Mouse (Mus musculus) heart, embryonic 14.5 days (tissue): ENCODE measurements around the gene Cnnm4. TPM values are rescaled to one million over a fixed set of nuclear protein-coding genes. Genes with fewer than 3 reads are reported as not detected.
"Not testable (repeated sequence)": the region's sequence is repeated elsewhere in the genome, so short reads cannot be mapped to it uniquely, and the experiment has no call there.

Experiments
- ATAC-seq: fragments of 200-750 bp; cut with Nextera tagmentation; 2 replicates; pipeline ENCODE4 v1.8.0; 2017; ENCODE audit warnings: low read depth, moderate TSS enrichment; ENCODE audit not compliant: insufficient number of reproducible peaks, insufficient read depth, low FRiP score
- H3K27ac ChIP-seq, 2 experiments: fragments of 200-500 bp in 1 of 2; fragments of 300-500 bp in 1 of 2; sonication (generic) in 1 of 2; replicated peaks in 1 of 2; 2 replicates each; pipeline ENCODE4 v1.5.1; 2012 to 2014; ENCODE audit warnings: low read depth in 2 of 2, low read length in 2 of 2, control low read depth in 1 of 2, mild to moderate bottlenecking in 1 of 2, mixed read lengths in 1 of 2; ENCODE audit not compliant: control insufficient read depth in 1 of 2, insufficient read depth in 1 of 2
- H3K27me3 ChIP-seq: fragments of 300-500 bp; sonication (generic); 2 replicates; pipeline ENCODE4 v1.6.1; 2014; ENCODE audit warnings: mild to moderate bottlenecking, low read length, control low read depth; ENCODE audit not compliant: control insufficient read depth, insufficient read depth
- H3K36me3 ChIP-seq: fragments of 300-500 bp; sonication (generic); 2 replicates; pipeline ENCODE4 v1.6.1; 2014; ENCODE audit warnings: mild to moderate bottlenecking, control low read depth, low read length, mixed read lengths; ENCODE audit not compliant: control insufficient read depth, insufficient read depth
- H3K4me1 ChIP-seq, 2 experiments: fragments of 200-500 bp in 1 of 2; fragments of 300-500 bp in 1 of 2; sonication (generic) in 1 of 2; 2 replicates each; pipeline ENCODE4 v1.6.1; 2012 to 2014; ENCODE audit warnings: low read length in 2 of 2, control low read depth in 1 of 2, mixed read lengths in 1 of 2; ENCODE audit not compliant: control insufficient read depth in 2 of 2, insufficient read depth in 2 of 2
- H3K4me2 ChIP-seq: fragments of 300-500 bp; sonication (generic); 2 replicates; pipeline ENCODE4 v1.6.1; 2014; ENCODE audit warnings: mild to moderate bottlenecking, low read length
- H3K4me3 ChIP-seq, 2 experiments: fragments of 200-500 bp in 1 of 2; fragments of 300-500 bp in 1 of 2; sonication (generic) in 1 of 2; 2 replicates each; pipeline ENCODE4 v1.5.1; 2012 to 2014; ENCODE audit warnings: low read length in 2 of 2, mild to moderate bottlenecking in 2 of 2, control low read depth in 1 of 2, low read depth in 1 of 2, moderate library complexity in 1 of 2; ENCODE audit not compliant: control insufficient read depth in 1 of 2, insufficient read depth in 1 of 2
- H3K9ac ChIP-seq: fragments of 300-500 bp; sonication (generic); 2 replicates; pipeline ENCODE4 v1.6.1; 2014; ENCODE audit warnings: mild to moderate bottlenecking, low read length
- H3K9me3 ChIP-seq: fragments of 300-500 bp; sonication (generic); 2 replicates; pipeline ENCODE4 v1.6.1; 2016; ENCODE audit warnings: low read length, control low read depth; ENCODE audit not compliant: control insufficient read depth
- WGBS: fragments of 180-500 bp; shearing (Covaris S2); extraction: QIAGEN DNeasy Blood & Tissue Kit; methylation state at CpG from one replicate; pipeline ENCODE4 v1.1.7; 2014; 5-methylcytosine and 5-hydroxymethylcytosine counted together
- polyA plus RNA-seq: library from polyadenylated mRNA; unstranded; fragments of >200 nt; fragmentation: Nextera tagmentation; extraction: Ambion mirVana; gene quantifications from 2 replicates; pipeline ENCODE4 v1.2.1, GENCODE M21; 2014

Gene Cnnm4
- polyA plus RNA-seq, 1 experiment from 2014 or later = 5.9 TPM

DNA sequence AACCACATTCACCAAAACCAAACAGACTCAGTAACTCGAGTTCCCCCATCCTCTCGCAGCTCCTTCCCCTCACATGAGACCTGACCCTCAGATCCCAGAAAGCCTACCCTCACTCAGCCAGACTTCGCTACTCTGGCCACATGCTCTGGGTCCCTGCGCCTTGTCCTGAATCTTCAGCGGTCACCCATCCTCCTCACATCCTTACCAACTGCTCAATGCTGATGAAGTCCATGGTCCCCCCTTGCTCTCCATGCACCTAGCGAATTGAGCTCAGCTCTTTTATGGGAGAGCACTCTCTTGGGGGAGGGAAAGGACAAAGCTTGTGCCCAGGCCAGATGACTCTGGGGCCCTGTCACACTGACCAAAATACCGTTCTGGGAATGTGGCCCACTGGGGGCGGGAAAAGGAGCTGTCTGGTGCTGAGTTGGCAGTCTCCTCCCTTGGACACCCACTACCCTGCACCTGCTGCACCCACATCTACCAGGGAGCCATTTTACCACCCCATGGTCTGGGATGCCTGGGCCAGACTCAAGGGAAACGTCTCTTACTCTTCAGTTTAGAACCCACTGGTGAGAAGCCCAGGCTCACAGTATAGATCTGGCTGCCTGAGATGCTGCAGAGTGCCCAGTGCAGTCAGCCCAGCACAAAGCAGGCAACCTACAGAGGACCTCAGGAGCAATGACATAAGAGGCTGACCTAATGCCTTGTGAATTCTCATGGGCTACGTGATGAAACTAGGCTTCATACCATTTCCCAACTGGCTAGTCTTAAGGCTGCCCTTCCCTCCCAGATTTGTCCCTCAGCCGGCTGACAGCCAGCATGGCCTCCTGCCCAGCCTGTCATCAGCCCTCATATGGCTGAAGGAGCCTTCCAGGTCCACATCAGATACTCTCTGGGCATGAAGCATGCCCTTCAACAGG is 64.3 kb downstream of the Cnnm4 start:
- H3K4me2 ChIP-seq = peak overlapping the region; percentile 32
- 54% methylated on average over 11 of the region's 11 CpGs for WGBS
- peak overlapping the region; percentile 45 for H3K9ac ChIP-seq
- H3K4me3 ChIP-seq = no peak overlapping the region
- peaks cover 49 to 63% of the 10 kb centered on the region in 2 experiments for H3K4me1 ChIP-seq
- no peaks in the 10 kb centered on the region for H3K9me3 ChIP-seq
- H3K27ac ChIP-seq = peak overlapping the region; percentile 75 to 93
- no peaks in the 10 kb centered on the region for H3K27me3 ChIP-seq
- peak; percentile 43; the same call in 1 of the 2 replicates for ATAC-seq
- peaks cover 37% of the 10 kb centered on the region for H3K36me3 ChIP-seq

DNA sequence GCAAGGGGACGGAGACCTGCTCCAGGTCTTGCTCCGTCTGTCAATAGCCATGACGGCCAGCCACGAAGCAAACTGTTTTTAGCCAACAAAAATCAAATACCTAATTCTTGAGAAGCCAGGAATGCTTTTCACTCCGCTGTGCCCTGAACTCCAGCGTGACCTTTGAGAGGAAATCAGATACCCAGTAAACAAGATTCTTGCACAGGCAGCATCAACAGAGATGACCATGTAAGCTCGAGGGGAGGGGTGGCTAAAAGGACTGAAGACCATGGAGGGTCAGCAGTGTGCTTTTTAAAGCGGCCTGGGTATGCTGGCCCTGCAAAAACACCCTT is 64.9 kb downstream of the Cnnm4 start:
- peaks cover 43 to 57% of the 10 kb centered on the region in 2 experiments for H3K4me1 ChIP-seq
- H3K4me2 ChIP-seq = peak overlapping the region; percentile 29; the same call in 1 of the 2 replicates
- 26% methylated on average over 8 of the region's 8 CpGs for WGBS
- no peaks in the 10 kb centered on the region for H3K27me3 ChIP-seq
- peak overlapping the region; percentile 75 to 93 for H3K27ac ChIP-seq
- H3K9ac ChIP-seq = peak overlapping the region; percentile 30; the same call in 1 of the 2 replicates
- ATAC-seq = no peak
- H3K4me3 ChIP-seq = no peak overlapping the region
- no peaks in the 10 kb centered on the region for H3K9me3 ChIP-seq
- peaks cover 39% of the 10 kb centered on the region for H3K36me3 ChIP-seq

GRCm38 (mm10) chr1:36536783-36537182 is 65.4 kb downstream of the Cnnm4 start, which contains the start of gene Ankrd23:
Gene Ankrd23 (minus strand): TSS chr1:36536883.
- not testable (repeated sequence) for H3K9me3 ChIP-seq, H3K27me3 ChIP-seq, H3K4me3 ChIP-seq, ATAC-seq
- H3K4me2 ChIP-seq = peak within 1 kb of the TSS; percentile 29; the same call in 1 of the 2 replicates
- peak within 1 kb of the TSS; percentile 75 to 93 for H3K27ac ChIP-seq
- 75% methylated on average over 9 of the region's 9 CpGs for WGBS
- peaks cover 41% of the 10 kb centered on the region for H3K36me3 ChIP-seq
- peak within 1 kb of the TSS; percentile 30 for H3K9ac ChIP-seq
- peaks cover 39 to 53% of the 10 kb centered on the region in 2 experiments for H3K4me1 ChIP-seq

GRCm38 (mm10) chr1:36538727-36539126 is 67.3 kb downstream of the Cnnm4 start:
- Histone ChIP-seq H3K4me3 (no peak overlapping the region), H3K27me3 (no peaks in the 10 kb centered on the region), H3K36me3 (peaks cover 53% of the 10 kb centered on the region), H3K4me2 (no peak overlapping the region), H3K9ac (peak overlapping the region; percentile 22), H3K27ac (peak overlapping the region; percentile 76 to 91), H3K4me1 (peaks cover 38 to 55% of the 10 kb centered on the region in 2 experiments), H3K9me3 (no peaks in the 10 kb centered on the region)
- ATAC-seq = no peak
- WGBS = 79% methylated on average over 4 of the region's 4 CpGs

- peak; percentile 90 for ATAC-seq
- Histone ChIP-seq H3K9ac (peak within 1 kb of the TSS; percentile 22), H3K27ac (peak within 1 kb of the TSS; percentile 87 to 91), H3K4me3 (no peak within 1 kb of the TSS), H3K4me1 (peaks cover 33 to 55% of the 10 kb centered on the region in 2 experiments), H3K9me3 (no peaks in the 10 kb centered on the region), H3K27me3 (no peaks in the 10 kb centered on the region), H3K4me2 (no peak within 1 kb of the TSS), H3K36me3 (peaks cover 54% of the 10 kb centered on the region)
- WGBS = 32% methylated on average over 9 of the region's 9 CpGs
These were observed 67.8 kb downstream of the Cnnm4 start, which contains the start of gene Gm42417 for GRCm38 (mm10) chr1:36539186-36539585. Gene Gm42417 (minus strand): TSS chr1:36539429.

DNA sequence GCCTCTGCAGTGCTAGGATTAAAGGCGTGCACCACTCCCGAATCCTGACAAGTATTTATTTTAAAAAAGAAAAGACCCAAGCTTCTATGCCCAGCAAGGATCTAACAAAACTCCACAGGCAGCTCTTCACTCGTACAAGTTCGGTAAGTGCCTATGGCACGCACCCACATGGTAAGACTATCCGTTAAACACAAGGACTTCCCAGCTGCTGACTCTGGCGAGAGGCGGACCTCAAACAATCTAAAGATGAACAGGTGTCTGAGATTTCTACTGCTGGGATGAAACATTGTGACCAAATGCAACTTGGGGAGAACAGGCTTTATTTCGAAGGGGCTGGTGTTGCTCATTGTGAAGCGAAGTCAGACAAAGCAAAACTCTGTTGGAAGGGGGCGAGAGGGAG is 68.7 kb downstream of the Cnnm4 start:
- Histone ChIP-seq H3K27me3 (no peaks in the 10 kb centered on the region), H3K4me2 (no peak overlapping the region), H3K9me3 (no peaks in the 10 kb centered on the region), H3K27ac (peak overlapping the region in 1 of 2 experiments; percentile 91; a peak in 2 of 4 replicates), H3K4me3 (no peak overlapping the region), H3K9ac (no peak overlapping the region), H3K36me3 (peaks cover 58% of the 10 kb centered on the region), H3K4me1 (peaks cover 24 to 45% of the 10 kb centered on the region in 2 experiments)
- WGBS = 92% methylated on average over 11 of the region's 11 CpGs
- no peak for ATAC-seq

- Histone ChIP-seq H3K36me3 (peaks cover 58% of the 10 kb centered on the region), H3K27me3 (no peaks in the 10 kb centered on the region), H3K4me3 (no peak overlapping the region), H3K9me3 (no peaks in the 10 kb centered on the region), H3K9ac (no peak overlapping the region), H3K27ac (0 out of 4 replicates have a peak overlapping the region, but pooled peaks of 1 of the 2 experiments have one; percentile 6), H3K4me2 (no peak overlapping the region), H3K4me1 (peaks cover 20 to 42% of the 10 kb centered on the region in 2 experiments)
- 95% methylated on average over 12 of the region's 12 CpGs for WGBS
- ATAC-seq = no peak
These were observed 69.4 kb downstream of the Cnnm4 start for GRCm38 (mm10) chr1:36540807-36541206.
